Mouse (Mus musculus): Measurements from ENCODE around the gene Chn2.

GRCm38 (mm10) chr6:54051173-54051572, 11.8 kb downstream of the Chn2 start:
- TF ChIP-seq GATA1 (IDR thresholded peaks at IDR 0.05; ENCODE audit: borderline replicate concordance, low read length) (no peak), FLI1 (IDR thresholded peaks at IDR 0.05; ENCODE audit: low read length) (no peak)
